Mouse (Mus musculus) liver, adult 2 months (tissue): ENCODE measurements at regions not wholly inside any gene's neighbourhood (a gene's known extent, or its start where the extent isn't known, plus 50 kb on each side); places are given as distances from the start of the nearest gene placed in this dataset.

Experiments
- CTCF ChIP-seq: fragments of 200-500 bp; IDR thresholded peaks from 2 replicates; pipeline ENCODE4 v1.5.1; 2011; ENCODE audit warnings: low read depth, low read length, control low read depth
- POLR2A ChIP-seq: fragments of 200-500 bp; IDR thresholded peaks from 2 replicates; pipeline ENCODE4 v1.6.1; 2011; ENCODE audit warnings: low read length, control low read depth; ENCODE audit not compliant: insufficient read depth; ENCODE audit errors: extremely low read depth

GRCm38 (mm10) chr12:73471966-73472365, 74.2 kb downstream of the Tmem30b start:
- no peak for TF ChIP-seq CTCF
- TF ChIP-seq POLR2A, result no peak
